Mouse (Mus musculus): ENCODE data around the gene Dot1l.

- TF ChIP-seq EP300 (IDR thresholded peaks at IDR 0.05; ENCODE audit: low read depth) = no peak
- no peak for TF ChIP-seq CTCF (IDR thresholded peaks at IDR 0.05; ENCODE audit: low read depth)
Measured at GRCm38 (mm10) chr10:80794750-80795149, 39.7 kb downstream of the Dot1l start.

Data from liver, postnatal 0 days (tissue).